Mouse (Mus musculus) erythroblast, embryonic 14.5 days (primary cell): ENCODE measurements around the gene Ntf5. TPM values are rescaled to one million over a fixed set of nuclear protein-coding genes. Genes with fewer than 3 reads are reported as not detected.

Experiments used
- H3K27me3 ChIP-seq: 2 replicates; pipeline ENCODE4 v1.6.1; 2012; ENCODE audit warnings: inconsistent platforms; ENCODE audit not compliant: control insufficient read depth
- H3K36me3 ChIP-seq: 2 replicates; pipeline ENCODE4 v1.6.1; 2012; ENCODE audit warnings: mild to moderate bottlenecking, inconsistent platforms; ENCODE audit not compliant: control insufficient read depth
- H3K4me1 ChIP-seq: 2 replicates; pipeline ENCODE4 v1.6.1; 2012; ENCODE audit warnings: inconsistent platforms; ENCODE audit not compliant: control insufficient read depth
- H3K4me3 ChIP-seq: replicated peaks from 2 replicates; pipeline ENCODE3; 2012; ENCODE audit warnings: moderate library complexity, mild to moderate bottlenecking, inconsistent platforms
- H3K9me3 ChIP-seq: 2 replicates; pipeline ENCODE4 v1.6.1; 2012; ENCODE audit warnings: low read length, inconsistent platforms, mixed read lengths; ENCODE audit not compliant: control insufficient read depth
- GATA1 ChIP-seq: IDR thresholded peaks from 2 replicates; pipeline ENCODE4 v1.6.1; 2012; ENCODE audit warnings: low read length, inconsistent platforms, mixed read lengths
- TAL1 ChIP-seq: IDR thresholded peaks from 3 replicates; pipeline ENCODE4 v1.6.1; 2012; ENCODE audit warnings: low read length, inconsistent platforms, mixed read lengths
- polyA plus RNA-seq: library from polyadenylated mRNA; stranded (reverse); fragments of >175 nt; gene quantifications from 2 replicates; pipeline ENCODE4 v1.2.3, GENCODE M21; 2012

The Ntf5 gene
- polyA plus RNA-seq, 1 experiment: not detected

DNA sequence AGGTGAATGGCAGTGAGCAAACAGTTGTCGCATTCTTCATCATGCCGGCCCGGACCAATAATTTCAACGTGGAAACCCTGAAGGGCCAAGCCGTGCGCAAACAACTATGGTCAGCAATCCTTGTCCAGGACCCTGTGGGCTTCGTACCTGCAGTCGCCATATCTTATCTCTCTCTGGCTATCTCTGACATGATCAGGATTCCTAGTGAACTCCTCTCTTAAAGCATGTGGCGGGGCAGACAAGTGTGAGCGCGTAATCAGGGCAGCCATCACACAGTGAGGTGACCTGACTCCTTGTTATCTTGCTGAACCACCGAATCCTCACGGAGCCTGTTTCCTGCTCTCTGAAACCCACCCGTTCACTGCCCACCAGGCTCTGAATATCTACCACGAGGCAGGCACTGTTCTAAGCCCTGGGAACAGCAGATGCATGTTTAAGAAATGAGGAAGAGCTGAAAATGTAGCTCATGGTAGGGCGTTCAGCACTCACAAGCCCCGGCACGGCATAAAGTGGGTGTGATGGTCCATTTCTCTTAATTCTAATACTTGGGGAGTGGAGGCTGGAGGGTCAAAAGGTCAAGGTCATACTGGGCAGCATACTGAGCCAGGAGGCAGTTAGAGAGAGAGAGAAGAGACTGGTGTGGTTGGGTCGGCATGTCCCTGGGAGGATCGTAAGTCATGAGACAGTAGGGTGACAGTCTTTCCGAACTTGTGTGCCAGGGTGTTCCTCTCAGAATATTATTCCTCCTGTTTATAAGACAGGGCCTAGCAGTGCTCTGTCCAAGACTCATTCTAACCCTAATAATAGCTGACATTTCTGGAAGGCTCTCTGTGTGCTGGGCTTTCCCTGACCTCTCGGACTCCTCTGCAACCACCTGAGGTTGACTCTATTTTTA lies 30.3 kb downstream of the Ntf5 start:
- TF ChIP-seq GATA1 (no peak), TAL1 (no peak)
- Histone ChIP-seq H3K27me3 (no peaks in the 10 kb centered on the region), H3K4me3 (no peak overlapping the region), H3K4me1 (peaks cover 12% of the 10 kb centered on the region), H3K36me3 (no peaks in the 10 kb centered on the region), H3K9me3 (no peaks in the 10 kb centered on the region)

DNA sequence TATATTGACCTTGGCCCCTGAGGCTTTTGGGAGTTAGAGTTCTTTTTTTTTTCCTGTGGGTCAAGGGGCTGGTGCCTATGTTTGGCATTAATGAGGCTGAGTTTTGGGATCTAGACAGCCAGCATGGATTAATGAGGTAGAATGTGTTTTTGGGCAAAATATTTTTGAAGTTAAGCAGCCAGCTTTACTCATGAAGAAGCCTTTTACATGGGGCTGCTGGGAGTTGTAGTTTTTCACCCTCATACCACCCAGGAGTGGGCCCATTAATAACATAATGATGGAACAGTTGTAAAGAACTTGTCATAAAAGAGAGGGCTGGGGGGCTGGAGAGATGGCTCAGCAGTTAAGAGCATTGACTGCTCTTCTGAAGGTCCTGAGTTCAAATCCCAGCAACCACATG lies 33.1 kb downstream of the Ntf5 start:
- no peaks in the 10 kb centered on the region for H3K27me3 ChIP-seq
- no peak for TF ChIP-seq GATA1
- no peak for TF ChIP-seq TAL1
- H3K4me3 ChIP-seq: no peak overlapping the region
- peaks cover 23% of the 10 kb centered on the region for H3K4me1 ChIP-seq
- no peaks in the 10 kb centered on the region for H3K36me3 ChIP-seq
- H3K9me3 ChIP-seq: no peaks in the 10 kb centered on the region

GRCm38 (mm10) chr7:45447325-45447990 lies 34.0 kb downstream of the Ntf5 start:
- H3K4me3 ChIP-seq: peak overlapping the region; percentile 44
- H3K27me3 ChIP-seq: no peaks in the 10 kb centered on the region
- peaks cover 30% of the 10 kb centered on the region for H3K4me1 ChIP-seq
- H3K36me3 ChIP-seq: no peaks in the 10 kb centered on the region
- H3K9me3 ChIP-seq: no peaks in the 10 kb centered on the region
- TF ChIP-seq TAL1 (no peak), GATA1 (no peak)

DNA sequence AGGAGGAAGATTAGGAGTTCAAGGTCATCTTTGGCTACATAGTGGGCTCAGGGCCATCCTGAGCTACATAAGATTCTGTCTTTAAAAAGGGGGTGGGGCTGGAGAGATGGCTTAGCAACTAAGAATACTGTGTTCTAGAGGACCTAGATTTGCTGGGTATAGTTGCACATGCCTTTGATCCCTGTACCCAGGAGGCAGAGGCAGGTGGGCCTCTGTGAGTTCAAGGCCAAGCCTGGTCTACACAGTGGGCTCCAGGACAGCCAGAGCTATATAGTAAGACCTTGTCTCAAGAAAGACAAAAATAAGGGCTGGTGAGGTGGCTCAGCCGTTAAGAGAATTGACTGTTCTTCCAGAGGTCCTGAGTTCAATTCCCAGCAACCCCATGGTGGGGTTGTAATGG lies 36.5 kb downstream of the Ntf5 start:
- Histone ChIP-seq H3K4me3 (no peak overlapping the region), H3K36me3 (peaks cover 8% of the 10 kb centered on the region), H3K9me3 (no peaks in the 10 kb centered on the region), H3K4me1 (peaks cover 34% of the 10 kb centered on the region), H3K27me3 (no peaks in the 10 kb centered on the region; the same call in 1 of the 2 replicates)
- no peak for TF ChIP-seq GATA1
- no peak for TF ChIP-seq TAL1

GRCm38 (mm10) chr7:45451344-45451982 lies 38.0 kb downstream of the Ntf5 start:
- Histone ChIP-seq H3K4me3 (peak overlapping the region; percentile 6), H3K9me3 (no peaks in the 10 kb centered on the region), H3K36me3 (peaks cover 17% of the 10 kb centered on the region), H3K4me1 (peaks cover 40% of the 10 kb centered on the region), H3K27me3 (no peaks in the 10 kb centered on the region; the same call in 1 of the 2 replicates)
- TF ChIP-seq TAL1: no peak

DNA sequence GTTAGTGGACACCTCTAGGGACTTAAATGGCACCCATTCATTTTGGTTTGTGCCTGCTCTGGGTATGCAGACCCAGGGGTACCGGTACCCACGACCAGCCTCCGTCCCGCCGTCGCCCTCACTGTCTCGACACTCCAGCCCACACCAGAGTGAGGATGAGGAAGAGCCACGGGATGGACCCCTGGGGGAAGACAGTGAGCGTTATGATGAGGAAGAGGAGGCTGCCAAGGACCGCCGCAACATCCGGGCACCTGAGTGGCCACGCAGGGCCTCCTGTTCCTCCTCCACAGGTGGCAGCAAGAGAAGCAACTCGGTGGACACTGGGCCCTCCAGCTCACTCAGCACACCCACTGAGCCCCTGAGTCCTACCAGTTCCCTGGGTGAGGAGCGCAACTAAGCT lies 41.5 kb downstream of the Ntf5 start:
- H3K4me3 ChIP-seq: no peak overlapping the region
- peaks cover 45% of the 10 kb centered on the region for H3K36me3 ChIP-seq
- H3K27me3 ChIP-seq: no peaks in the 10 kb centered on the region; the same call in 1 of the 2 replicates
- H3K9me3 ChIP-seq: no peaks in the 10 kb centered on the region
- peaks cover 47% of the 10 kb centered on the region for H3K4me1 ChIP-seq
- no peak for TF ChIP-seq GATA1
- TF ChIP-seq TAL1: no peak

DNA sequence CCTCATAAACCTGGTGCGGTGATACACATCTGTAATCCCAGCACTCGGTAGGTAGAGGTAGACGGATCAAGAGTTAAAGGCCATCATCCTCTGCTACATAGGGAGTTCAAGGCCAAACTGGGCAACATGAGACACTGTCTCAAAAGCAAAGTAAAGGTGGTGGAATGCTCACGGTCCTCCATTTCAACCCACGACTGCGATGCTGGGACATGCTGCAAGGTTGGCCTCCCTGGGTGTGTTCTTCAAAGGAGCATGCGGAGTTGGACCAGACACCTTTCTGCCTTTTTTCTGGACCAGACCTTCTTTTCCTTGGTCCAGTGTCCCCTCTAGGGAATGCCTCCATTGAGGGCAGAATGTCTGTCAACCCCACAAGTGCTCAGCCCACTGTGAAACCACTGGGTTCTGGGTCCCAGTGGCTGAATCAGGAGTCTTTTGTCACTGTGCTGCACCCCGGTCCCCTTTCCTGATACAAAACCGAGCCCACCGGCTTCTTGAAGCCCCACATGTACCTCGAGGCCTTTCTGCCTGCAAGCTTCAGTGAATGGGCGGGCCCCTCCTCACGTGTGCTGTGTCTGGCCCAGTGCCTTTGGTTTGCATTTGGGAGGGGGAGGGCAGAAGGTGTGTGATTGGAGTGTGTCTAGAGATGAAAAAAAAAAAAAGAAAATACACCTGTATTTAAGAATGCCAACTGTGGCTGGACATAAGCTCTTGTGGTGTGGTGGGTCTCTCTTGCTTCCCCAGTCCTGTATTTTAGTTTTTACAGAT lies 42.6 kb downstream of the Ntf5 start:
- Histone ChIP-seq H3K4me3 (peak overlapping the region; percentile 15), H3K4me1 (peaks cover 56% of the 10 kb centered on the region), H3K36me3 (peaks cover 53% of the 10 kb centered on the region), H3K27me3 (no peaks in the 10 kb centered on the region; the same call in 1 of the 2 replicates), H3K9me3 (no peaks in the 10 kb centered on the region)
- TF ChIP-seq GATA1: no peak
- no peak for TF ChIP-seq TAL1

DNA sequence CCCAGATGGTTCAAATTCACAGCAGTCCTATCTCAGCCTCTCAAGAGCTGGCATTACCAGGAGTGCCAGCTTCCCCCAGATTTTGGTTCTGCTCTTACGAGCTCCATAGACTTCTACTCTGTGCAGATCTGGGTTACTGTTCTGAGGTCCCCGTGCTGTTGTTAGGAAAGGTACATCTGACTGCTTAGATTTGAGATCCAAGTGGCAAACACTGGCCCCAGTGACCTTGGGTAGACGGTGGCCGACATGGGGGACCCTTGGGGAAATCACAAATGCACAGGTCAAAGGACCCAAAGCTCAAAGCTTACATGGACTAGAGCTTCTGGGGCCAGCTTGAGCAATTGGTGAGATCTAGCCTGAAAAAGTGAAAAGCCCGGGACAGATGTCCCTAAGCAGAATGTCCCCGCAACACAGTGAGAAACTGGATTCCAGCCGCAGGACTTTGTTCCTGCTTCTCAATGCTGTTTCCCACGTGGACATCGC lies 43.3 kb downstream of the Ntf5 start:
- no peaks in the 10 kb centered on the region for H3K9me3 ChIP-seq
- H3K27me3 ChIP-seq: no peaks in the 10 kb centered on the region; the same call in 1 of the 2 replicates
- TF ChIP-seq GATA1 (no peak), TAL1 (no peak)
- peak overlapping the region; percentile 58 for H3K4me3 ChIP-seq
- peaks cover 59% of the 10 kb centered on the region for H3K36me3 ChIP-seq
- peaks cover 56% of the 10 kb centered on the region for H3K4me1 ChIP-seq
